Mouse (Mus musculus) liver, embryonic 14.5 days (tissue): ENCODE measurements around the gene Cma1. TPM values are rescaled to one million over a fixed set of nuclear protein-coding genes. Genes with fewer than 3 reads are reported as not detected.

Source experiments
- ATAC-seq: fragments of 200-750 bp; cut with Nextera tagmentation; 2 replicates; pipeline ENCODE4 v1.8.0; 2017; ENCODE audit warnings: moderate number of reproducible peaks, mild to moderate bottlenecking, moderate library complexity; ENCODE audit not compliant: insufficient read depth
- DNase-seq, 3 experiments: peaks; one replicate each; pipeline ENCODE4 v3.0.0-alpha.2; 2012 to 2013; ENCODE audit warnings: low read depth in 3 of 3, low spot score in 3 of 3
- H3K27ac ChIP-seq: fragments of 300-500 bp; sonication (generic); 2 replicates; pipeline ENCODE4 v1.5.1; 2014; ENCODE audit warnings: moderate library complexity, mild to moderate bottlenecking, control low read depth, inconsistent platforms
- H3K27me3 ChIP-seq: fragments of 300-500 bp; sonication (generic); 2 replicates; pipeline ENCODE4 v1.6.1; 2014; ENCODE audit warnings: mild to moderate bottlenecking, low read length, moderate library complexity; ENCODE audit not compliant: control insufficient read depth, insufficient read depth
- H3K36me3 ChIP-seq: fragments of 300-500 bp; sonication (generic); replicated peaks from 2 replicates; pipeline ENCODE4 v1.6.1; 2014; ENCODE audit warnings: low read depth; ENCODE audit not compliant: control insufficient read depth, insufficient read depth
- H3K4me1 ChIP-seq, 2 experiments: fragments of 200-500 bp in 1 of 2; fragments of 300-500 bp in 1 of 2; sonication (generic) in 1 of 2; replicated peaks; 2 replicates each; pipeline ENCODE4 v1.6.1; 2012 to 2014; ENCODE audit warnings: antibody characterized with exemption in 1 of 2, inconsistent platforms in 1 of 2, low read length in 1 of 2; ENCODE audit not compliant: control insufficient read depth in 2 of 2, insufficient read depth in 2 of 2
- H3K4me2 ChIP-seq: fragments of 300-500 bp; sonication (generic); 2 replicates; pipeline ENCODE4 v1.6.1; 2014; ENCODE audit warnings: low read depth, mild to moderate bottlenecking, control low read depth, moderate library complexity
- H3K4me3 ChIP-seq, 2 experiments: fragments of 200-500 bp in 1 of 2; fragments of 300-500 bp in 1 of 2; sonication (generic) in 1 of 2; 2 replicates each; pipeline ENCODE4 v1.5.1; 2012 to 2014; ENCODE audit warnings: low read depth in 2 of 2, low read length in 2 of 2, mild to moderate bottlenecking in 2 of 2, control low read depth in 1 of 2, inconsistent platforms in 1 of 2, moderate library complexity in 1 of 2; ENCODE audit not compliant: insufficient read depth in 1 of 2
- H3K9ac ChIP-seq: fragments of 300-500 bp; sonication (generic); replicated peaks from 2 replicates; pipeline ENCODE4 v1.6.1; 2014; ENCODE audit warnings: mild to moderate bottlenecking, control low read depth, moderate library complexity
- H3K9me3 ChIP-seq: fragments of 300-500 bp; sonication (generic); 2 replicates; pipeline ENCODE4 v1.6.1; 2016; ENCODE audit warnings: low read length, mixed read lengths; ENCODE audit not compliant: control insufficient read depth
- CTCF ChIP-seq: IDR thresholded peaks from 2 replicates; pipeline ENCODE4 v1.5.1; 2016; ENCODE audit warnings: antibody characterized with exemption, low read depth, control low read depth
- EP300 ChIP-seq: IDR thresholded peaks from 2 replicates; pipeline ENCODE4 v1.6.1; 2016; ENCODE audit warnings: antibody characterized with exemption, low read depth
- whole genome bisulfite sequencing: fragments of 180-500 bp; shearing (Covaris S2); extraction: QIAGEN DNeasy Blood & Tissue Kit; methylation state at CpG from one replicate; pipeline ENCODE4 v1.1.7; 2014; ENCODE audit not compliant: insufficient replicate concordance; 5-methylcytosine and 5-hydroxymethylcytosine counted together
- polyA plus RNA-seq, 2 experiments: library from polyadenylated mRNA; depleted of rRNA in 1 of 2; stranded (reverse) in 1 of 2; unstranded in 1 of 2; fragments of >200 nt; fragmentation: Nextera tagmentation in 1 of 2; extraction: Ambion mirVana in 1 of 2; gene quantifications; 2 replicates each; pipeline versions ENCODE4 v1.2.1 to v1.2.3; 2012 to 2014

Cma1 gene
- polyA plus RNA-seq, 2 experiments = 0.13 to 0.15 TPM

- ATAC-seq (no peak), DNase-seq (no peak)
- TF ChIP-seq EP300 (no peak), CTCF (no peak)
- Histone ChIP-seq H3K4me3 (no peak overlapping the region), H3K9ac (no peak overlapping the region), H3K4me2 (no peak overlapping the region), H3K27me3 (no peaks in the 10 kb centered on the region), H3K27ac (no peak overlapping the region), H3K4me1 (no peaks in the 10 kb centered on the region), H3K36me3 (no peaks in the 10 kb centered on the region), H3K9me3 (no peaks in the 10 kb centered on the region)
- WGBS = 24% methylated on average over 4 of the region's 4 CpGs
Observed at GRCm38 (mm10) chr14:55913406-55913805, 31.1 kb downstream of the Cma1 start.

GRCm38 (mm10) chr14:55905518-55905917 is 39.0 kb downstream of the Cma1 start:
- H3K9me3 ChIP-seq = no peaks in the 10 kb centered on the region
- DNase-seq = no peak
- no peak overlapping the region for H3K4me3 ChIP-seq
- no peaks in the 10 kb centered on the region for H3K27me3 ChIP-seq
- TF ChIP-seq EP300 = no peak
- peak; percentile 37; the same call in 1 of the 2 replicates for TF ChIP-seq CTCF
- peaks cover 2 to 10% of the 10 kb centered on the region in 2 experiments; a peak in 3 of 4 replicates for H3K4me1 ChIP-seq
- no peak for ATAC-seq
- H3K36me3 ChIP-seq = no peaks in the 10 kb centered on the region
- no peak overlapping the region for H3K4me2 ChIP-seq
- H3K9ac ChIP-seq = no peak overlapping the region
- 21% methylated on average over 1 of the region's 1 CpGs for WGBS
- no peak overlapping the region for H3K27ac ChIP-seq

GRCm38 (mm10) chr14:55900414-55900755 is 44.1 kb downstream of the Cma1 start:
- peaks cover 11% of the 10 kb centered on the region for H3K36me3 ChIP-seq
- peak overlapping the region; percentile 43 to 49 for H3K4me3 ChIP-seq
- TF ChIP-seq EP300 = no peak
- no peak for TF ChIP-seq CTCF
- H3K4me2 ChIP-seq = peak overlapping the region; percentile 62
- WGBS = 8% methylated on average over 12 of the region's 12 CpGs
- ATAC-seq = no peak
- H3K4me1 ChIP-seq = peaks cover 2 to 19% of the 10 kb centered on the region in 2 experiments; a peak in 3 of 4 replicates
- H3K27ac ChIP-seq = no peak overlapping the region
- H3K27me3 ChIP-seq = no peaks in the 10 kb centered on the region; the same call in 1 of the 2 replicates
- no peak overlapping the region; the same call in 1 of the 2 replicates for H3K9ac ChIP-seq
- no peak for DNase-seq
- H3K9me3 ChIP-seq = no peaks in the 10 kb centered on the region

GRCm38 (mm10) chr14:55899701-55900413 is 44.6 kb downstream of the Cma1 start, which contains the start of gene Sdr39u1:
Sdr39u1 (minus strand) TSS chr14:55900293.
- WGBS = 1% methylated on average over 39 of the region's 39 CpGs
- TF ChIP-seq EP300 = no peak
- TF ChIP-seq CTCF = no peak; the same call in 1 of the 2 replicates
- ATAC-seq = peak; percentile 73
- peaks cover 13% of the 10 kb centered on the region for H3K36me3 ChIP-seq
- peak within 1 kb of the TSS; percentile 40 for H3K9ac ChIP-seq
- peak; percentile 47 to 50 (median 49) for DNase-seq
- peaks cover 2 to 19% of the 10 kb centered on the region in 2 experiments; a peak in 3 of 4 replicates for H3K4me1 ChIP-seq
- H3K9me3 ChIP-seq = no peaks in the 10 kb centered on the region
- H3K27ac ChIP-seq = no peak within 1 kb of the TSS
- H3K4me2 ChIP-seq = peak within 1 kb of the TSS; percentile 62
- peak within 1 kb of the TSS; percentile 43 to 49 for H3K4me3 ChIP-seq
- H3K27me3 ChIP-seq = no peaks in the 10 kb centered on the region; the same call in 1 of the 2 replicates

GRCm38 (mm10) chr14:55898947-55899346 is 45.5 kb downstream of the Cma1 start:
- DNase-seq (no peak), ATAC-seq (no peak)
- H3K9me3 ChIP-seq = no peaks in the 10 kb centered on the region
- TF ChIP-seq EP300 (no peak), CTCF (no peak)
- no peak overlapping the region for H3K27ac ChIP-seq
- H3K4me1 ChIP-seq = peaks cover 2 to 19% of the 10 kb centered on the region in 2 experiments; a peak in 3 of 4 replicates
- 78% methylated on average over 7 of the region's 7 CpGs for WGBS
- no peaks in the 10 kb centered on the region; the same call in 1 of the 2 replicates for H3K27me3 ChIP-seq
- peaks cover 19% of the 10 kb centered on the region for H3K36me3 ChIP-seq
- peak overlapping the region; percentile 62; the same call in 1 of the 2 replicates for H3K4me2 ChIP-seq
- no peak overlapping the region for H3K9ac ChIP-seq
- no peak overlapping the region for H3K4me3 ChIP-seq
